Mouse (Mus musculus) embryonic fibroblast, embryonic 13.5 days (primary cell): ENCODE data around the gene Dlg4.

ENCODE experiments used
- CTCF ChIP-seq: IDR thresholded peaks from 2 replicates; pipeline ENCODE4 v1.5.1; 2011; ENCODE audit warnings: mild to moderate bottlenecking, control low read depth, low read length, moderate library complexity, borderline replicate concordance; ENCODE audit not compliant: insufficient read depth
- POLR2A ChIP-seq: IDR thresholded peaks from 2 replicates; pipeline ENCODE4 v1.6.1; 2011; ENCODE audit warnings: low read depth, mild to moderate bottlenecking, control low read depth, low read length, moderate library complexity

DNA sequence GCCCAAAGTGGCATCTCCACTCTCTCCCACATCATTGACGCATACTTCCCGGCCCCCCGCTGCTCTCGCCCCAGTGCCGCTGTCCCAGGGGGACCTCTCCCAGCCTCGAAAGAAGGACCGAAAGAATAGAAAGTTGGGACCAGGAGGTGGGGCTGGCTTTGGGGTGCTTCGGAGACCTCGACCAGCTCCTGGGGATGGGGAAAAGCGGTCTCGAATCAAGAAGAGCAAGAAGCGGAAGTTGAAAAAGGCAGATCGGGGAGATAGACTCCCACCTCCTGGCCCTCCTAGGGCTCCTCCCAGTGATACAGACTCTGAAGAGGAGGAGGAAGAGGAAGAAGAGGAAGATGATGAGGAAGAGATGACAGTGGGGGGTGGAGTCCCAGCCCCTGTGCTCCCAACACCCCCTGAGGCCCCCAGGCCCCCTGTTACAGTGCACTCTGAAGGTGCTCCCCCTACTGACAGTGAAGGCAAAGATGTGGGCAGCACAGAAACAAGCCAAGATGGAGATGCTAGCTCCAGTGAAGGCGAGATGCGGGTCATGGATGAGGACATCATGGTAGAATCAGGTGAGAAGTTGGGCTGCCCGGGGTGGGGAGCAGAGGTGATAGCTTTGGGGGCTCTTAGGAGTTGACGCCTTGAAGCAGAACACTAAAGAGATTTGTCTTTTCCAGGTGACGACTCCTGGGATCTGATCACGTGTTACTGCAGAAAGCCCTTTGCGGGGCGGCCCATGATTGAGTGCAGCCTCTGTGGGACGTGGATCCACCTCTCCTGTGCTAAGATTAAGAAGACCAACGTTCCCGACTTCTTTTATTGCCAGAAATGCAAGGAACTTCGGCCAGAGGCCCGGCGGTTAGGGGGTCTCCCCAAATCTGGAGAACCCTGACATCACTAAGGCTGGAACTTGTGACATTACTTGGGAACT is 17.9 kb upstream of the Dlg4 start:
- no peak; the same call in 1 of the 2 replicates for TF ChIP-seq CTCF
- TF ChIP-seq POLR2A: no peak
